Mouse (Mus musculus) G1E (cell line): ENCODE data around the gene Cfap100.

Experiments used
- CTCF ChIP-seq: IDR thresholded peaks from 2 replicates; pipeline ENCODE4 v1.5.1; 2012; ENCODE audit warnings: low read depth, low read length, inconsistent platforms, mixed read lengths
- GATA1 ChIP-seq: IDR thresholded peaks from 2 replicates; pipeline ENCODE4 v1.6.1; 2012; ENCODE audit warnings: borderline replicate concordance, low read length, inconsistent platforms, mixed read lengths
- GATA2 ChIP-seq: IDR thresholded peaks from 2 replicates; pipeline ENCODE4 v1.6.1; 2012; ENCODE audit warnings: low read depth, low read length, inconsistent platforms, borderline replicate concordance
- POLR2AphosphoS5 ChIP-seq: IDR thresholded peaks from 2 replicates; pipeline ENCODE4 v1.6.1; 2012; ENCODE audit warnings: low read depth, low read length, inconsistent platforms; ENCODE audit not compliant: insufficient replicate concordance

DNA sequence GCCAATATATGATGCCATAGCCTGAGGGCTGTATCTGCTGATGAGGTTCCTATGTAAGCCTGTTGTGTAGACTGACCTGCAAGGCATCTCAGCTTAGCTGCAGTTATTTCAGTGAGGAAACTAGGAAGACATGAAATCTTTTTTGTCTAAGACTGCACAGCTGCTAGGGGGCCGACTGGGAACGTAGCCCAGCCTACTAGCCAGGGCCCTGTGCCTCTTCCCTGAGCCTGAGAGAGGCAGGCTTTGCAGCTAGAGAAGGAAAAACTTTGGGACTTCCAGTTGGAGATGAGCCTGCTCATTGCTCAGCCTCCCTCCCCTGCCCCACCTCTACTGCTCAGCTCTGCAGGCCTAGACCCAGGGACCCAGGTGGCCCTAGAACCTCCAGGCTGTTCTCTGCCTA is 2.9 kb upstream of the Cfap100 start:
- TF ChIP-seq CTCF (no peak), GATA1 (no peak), GATA2 (no peak), POLR2AphosphoS5 (no peak)
